In genomic region chr8:73352301-73353107, GRCm38 (mm10) we compare ENCODE assay signal across 8 mouse cellular contexts. TPM values are rescaled to one million over a fixed set of nuclear protein-coding genes. Genes with fewer than 3 reads are reported as not detected.
DNase-seq lines count a peak whose midpoint lies in the region; ATAC-seq and TF ChIP-seq lines count a peak whose summit lies in the region.

No protein-coding gene starts in this region.

- H3K9ac ChIP-seq in embryonic facial prominence, embryonic 14.5 days (ENCODE audit: low read depth, low read length), result peak overlapping the region; percentile 81
- peak overlapping the region; percentile 87 for H3K9ac ChIP-seq in heart, embryonic 14.5 days (ENCODE audit: low read length)
- H3K9ac ChIP-seq in kidney, postnatal 0 days (ENCODE audit: low read depth, low read length), result peak overlapping the region; percentile 71
- H3K9ac ChIP-seq in lung, embryonic 14.5 days, result peak overlapping the region; percentile 89

- peak; percentile 3 to 8 for DNase-seq in B cell, adult 2 months
- peak; percentile 60 for DNase-seq in adrenal gland, postnatal 14 days
- peak; percentile 46 for DNase-seq in embryonic facial prominence, embryonic 14.5 days (ENCODE audit: low spot score)
- peak; percentile 52 for DNase-seq in kidney, postnatal 0 days (ENCODE audit: low spot score)
- DNase-seq in lung, embryonic 14.5 days, result peak; percentile 56
- DNase-seq in ovary, adult 18-20 months (ENCODE audit: low spot score), result peak; percentile 12
- peak; percentile 39 for DNase-seq in urinary bladder, postnatal 14 days (ENCODE audit: low spot score)

- WGBS in embryonic facial prominence, embryonic 14.5 days, result 1% methylated on average over 25 of the region's 56 CpGs
- WGBS in heart, embryonic 14.5 days, result under 1% methylated on average over 55 of the region's 56 CpGs
- WGBS in kidney, postnatal 0 days, result under 1% methylated on average over 56 of the region's 56 CpGs
- WGBS in lung, embryonic 14.5 days, result under 1% methylated on average over 56 of the region's 56 CpGs

- ATAC-seq in embryonic facial prominence, embryonic 14.5 days (ENCODE audit: low read depth), result peak; percentile 17
- peak; percentile 40; the same call in 1 of the 2 replicates for ATAC-seq in heart, embryonic 14.5 days (ENCODE audit: insufficient number of reproducible peaks, insufficient read depth, low FRiP score, low read depth)
- ATAC-seq in kidney, postnatal 0 days (replicated peaks; ENCODE audit: low FRiP score, low read depth), result peak; percentile 29; the same call in 1 of the 2 replicates
- ATAC-seq in lung, embryonic 14.5 days (ENCODE audit: insufficient read depth), result peak; percentile 29

- H3K36me3 ChIP-seq in embryonic facial prominence, embryonic 14.5 days (ENCODE audit: control insufficient read depth, insufficient read depth, low read length), result no peaks in the 10 kb centered on the region
- H3K36me3 ChIP-seq in heart, embryonic 14.5 days (ENCODE audit: control insufficient read depth, insufficient read depth, low read length), result no peaks in the 10 kb centered on the region
- H3K36me3 ChIP-seq in kidney, postnatal 0 days (ENCODE audit: insufficient read depth, low read length), result no peaks in the 10 kb centered on the region
- no peaks in the 10 kb centered on the region for H3K36me3 ChIP-seq in lung, embryonic 14.5 days (ENCODE audit: insufficient read depth)

- TF ChIP-seq CTCF in kidney, postnatal 0 days (IDR thresholded peaks at IDR 0.05; ENCODE audit: low read depth), result no peak
- no peak for TF ChIP-seq CTCF in lung, embryonic 14.5 days (IDR thresholded peaks at IDR 0.05; ENCODE audit: low read depth)

- H3K4me2 ChIP-seq in embryonic facial prominence, embryonic 14.5 days (ENCODE audit: low read depth, low read length), result peak overlapping the region; percentile 71
- peak overlapping the region; percentile 82 for H3K4me2 ChIP-seq in heart, embryonic 14.5 days (ENCODE audit: low read length)
- peak overlapping the region; percentile 93 for H3K4me2 ChIP-seq in kidney, postnatal 0 days (ENCODE audit: low read length)
- H3K4me2 ChIP-seq in lung, embryonic 14.5 days, result peak overlapping the region; percentile 87

- peak overlapping the region; percentile 84 for H3K4me3 ChIP-seq in embryonic facial prominence, embryonic 14.5 days (ENCODE audit: low read depth, low read length)
- H3K4me3 ChIP-seq in heart, embryonic 14.5 days (ENCODE audit: control insufficient read depth in 1 of 2, insufficient read depth in 1 of 2, low read depth in 1 of 2, low read length in 2 of 2), result peak overlapping the region; percentile 72 to 98
- H3K4me3 ChIP-seq in kidney, postnatal 0 days (replicated peaks; ENCODE audit: low read depth, low read length), result peak overlapping the region; percentile 87
- peak overlapping the region; percentile 83 for H3K4me3 ChIP-seq in lung, embryonic 14.5 days (ENCODE audit: low read depth, low read length)

- peak overlapping the region; percentile 89 for H3K27ac ChIP-seq in embryonic facial prominence, embryonic 14.5 days (replicated peaks; ENCODE audit: low read depth, low read length)
- peak overlapping the region; percentile 35 to 93; a peak in 2 of 4 replicates for H3K27ac ChIP-seq in heart, embryonic 14.5 days (replicated peaks in 1 of 2; ENCODE audit: control insufficient read depth in 1 of 2, insufficient read depth in 1 of 2, low read depth in 2 of 2, low read length in 2 of 2)
- peak overlapping the region; percentile 74 for H3K27ac ChIP-seq in kidney, postnatal 0 days
- H3K27ac ChIP-seq in lung, embryonic 14.5 days (ENCODE audit: low read depth), result peak overlapping the region; percentile 90

- H3K4me1 ChIP-seq in embryonic facial prominence, embryonic 14.5 days (ENCODE audit: control insufficient read depth, insufficient read depth, low read length), result peaks cover 28% of the 10 kb centered on the region
- peaks cover 3 to 20% of the 10 kb centered on the region in 2 experiments; a peak in 3 of 4 replicates for H3K4me1 ChIP-seq in heart, embryonic 14.5 days (ENCODE audit: control insufficient read depth in 2 of 2, insufficient read depth in 2 of 2, low read length in 2 of 2)
- peaks cover 9% of the 10 kb centered on the region; the same call in 1 of the 2 replicates for H3K4me1 ChIP-seq in kidney, postnatal 0 days (replicated peaks; ENCODE audit: insufficient read depth, low read length)
- H3K4me1 ChIP-seq in lung, embryonic 14.5 days (ENCODE audit: insufficient read depth), result peaks cover 17% of the 10 kb centered on the region

- no peaks in the 10 kb centered on the region for H3K27me3 ChIP-seq in embryonic facial prominence, embryonic 14.5 days (replicated peaks; ENCODE audit: control insufficient read depth, insufficient read depth, low read length)
- H3K27me3 ChIP-seq in heart, embryonic 14.5 days (ENCODE audit: control insufficient read depth, insufficient read depth, low read length), result 0 out of 2 replicates have a peak, but pooled peaks cover 3% of the 10 kb centered on the region
- H3K27me3 ChIP-seq in kidney, postnatal 0 days (ENCODE audit: insufficient read depth, low read length), result no peaks in the 10 kb centered on the region
- H3K27me3 ChIP-seq in lung, embryonic 14.5 days (ENCODE audit: insufficient read depth, low read length), result no peaks in the 10 kb centered on the region

- no peaks in the 10 kb centered on the region for H3K9me3 ChIP-seq in embryonic facial prominence, embryonic 14.5 days (ENCODE audit: control insufficient read depth, low read length)
- no peaks in the 10 kb centered on the region for H3K9me3 ChIP-seq in heart, embryonic 14.5 days (ENCODE audit: control insufficient read depth, low read length)
- no peaks in the 10 kb centered on the region for H3K9me3 ChIP-seq in kidney, postnatal 0 days (replicated peaks; ENCODE audit: low read length)
- no peaks in the 10 kb centered on the region for H3K9me3 ChIP-seq in lung, embryonic 14.5 days (ENCODE audit: low read depth, low read length)

RNA-seq across cellular contexts. Expression of gene Large1, which starts 0.8 kb away (rescaled TPM):
- 21.3 and 24.0 TPM in 2 replicates for total RNA-seq in adrenal gland, postnatal 14 days (2021)
- polyA plus RNA-seq in embryonic facial prominence, embryonic 14.5 days (2014; fragmentation: Nextera tagmentation; extraction: Ambion mirVana), result 12.5 and 12.9 TPM in 2 replicates
- polyA plus RNA-seq in heart, embryonic 14.5 days (2014; fragmentation: Nextera tagmentation; extraction: Ambion mirVana), result 10.0 and 10.9 TPM in 2 replicates
- polyA plus RNA-seq in kidney, postnatal 0 days (2015; fragmentation: Nextera tagmentation; extraction: Ambion mirVana), result 4.2 and 4.4 TPM in 2 replicates
- polyA plus RNA-seq in lung, embryonic 14.5 days (2014; fragmentation: Nextera tagmentation; extraction: Ambion mirVana), result 8.7 and 9.9 TPM in 2 replicates

Comparison
In these comparisons a context has a peak if more than half of its experiments do, and no peak if none do; other contexts are left out.
1. Peak in every context shown above with its lines: DNase-seq, ATAC-seq, H3K4me3 ChIP-seq and H3K27ac ChIP-seq.
2. DNase-seq: peak in every context shown above with its lines; median percentile 60 in adrenal gland, postnatal 14 days; 56 in lung, embryonic 14.5 days; 52 in kidney, postnatal 0 days; 46 in embryonic facial prominence, embryonic 14.5 days; 39 in urinary bladder, postnatal 14 days; 12 in ovary, adult 18-20 months; 6 in B cell, adult 2 months.